Comparison of ENCODE assay signal across 9 mouse cellular contexts in genomic region chr2:154817788-154818187, GRCm38 (mm10). TPM values are rescaled to one million over a fixed set of nuclear protein-coding genes. Genes with fewer than 3 reads are reported as not detected.
DNase-seq lines count a peak whose midpoint lies in the region; ATAC-seq and TF ChIP-seq lines count a peak whose summit lies in the region.
"Had no signal": no experiment of that assay in that cellular context is flagged by ENCODE, and none has a peak within 500 bp of the region (broad histone marks: within the 10 kb centered on the region; RNA-seq: fewer than 3 reads in every experiment).

No protein-coding gene starts in this region.

- no peak for ATAC-seq in forebrain, embryonic 13.5 days
- ATAC-seq in forebrain, embryonic 11.5 days (replicated peaks; ENCODE audit: low FRiP score): no peak
- peak; percentile 36; the same call in 1 of the 2 replicates for ATAC-seq in forebrain, postnatal 0 days
- no peak for ATAC-seq in midbrain, embryonic 13.5 days

- H3K27me3 ChIP-seq in forebrain, embryonic 13.5 days: no peaks in the 10 kb centered on the region
- no peaks in the 10 kb centered on the region for H3K27me3 ChIP-seq in forebrain, embryonic 11.5 days (ENCODE audit: control insufficient read depth, insufficient read depth, low read length)
- no peaks in the 10 kb centered on the region for H3K27me3 ChIP-seq in forebrain, postnatal 0 days (ENCODE audit: insufficient read depth, low read length)
- H3K27me3 ChIP-seq in midbrain, embryonic 13.5 days: no peaks in the 10 kb centered on the region
- H3K27me3 ChIP-seq: hindbrain, embryonic 15.5 days had no signal

- TF ChIP-seq CTCF in forebrain, postnatal 0 days (IDR thresholded peaks at IDR 0.05; ENCODE audit: low read depth): peak; percentile 73

- H3K4me3 ChIP-seq in forebrain, embryonic 13.5 days: no peak overlapping the region
- no peak overlapping the region for H3K4me3 ChIP-seq in forebrain, embryonic 11.5 days (ENCODE audit: low read depth, low read length)
- no peak overlapping the region for H3K4me3 ChIP-seq in forebrain, postnatal 0 days (ENCODE audit: low read depth, low read length)
- H3K4me3 ChIP-seq in midbrain, embryonic 13.5 days (replicated peaks): no peak overlapping the region
- H3K4me3 ChIP-seq: hindbrain, embryonic 15.5 days had no signal

- 0 out of 2 replicates have a peak overlapping the region, but pooled peaks have one; percentile 25 for H3K27ac ChIP-seq in forebrain, embryonic 13.5 days
- no peak overlapping the region for H3K27ac ChIP-seq in forebrain, embryonic 11.5 days (ENCODE audit: low read depth, low read length)
- H3K27ac ChIP-seq in forebrain, postnatal 0 days (ENCODE audit: low read depth, low read length): no peak overlapping the region
- peak overlapping the region; percentile 58 for H3K27ac ChIP-seq in midbrain, embryonic 13.5 days

- no peak overlapping the region for H3K9ac ChIP-seq in forebrain, embryonic 13.5 days
- H3K9ac ChIP-seq in forebrain, embryonic 11.5 days (ENCODE audit: low read length): no peak overlapping the region
- H3K9ac ChIP-seq in forebrain, postnatal 0 days: no peak overlapping the region
- no peak overlapping the region for H3K9ac ChIP-seq in midbrain, embryonic 13.5 days (replicated peaks)
- H3K9ac ChIP-seq: hindbrain, embryonic 15.5 days had no signal

- no peaks in the 10 kb centered on the region for H3K36me3 ChIP-seq in forebrain, embryonic 13.5 days (ENCODE audit: poor library complexity, severe bottlenecking)
- no peaks in the 10 kb centered on the region for H3K36me3 ChIP-seq in forebrain, embryonic 11.5 days (ENCODE audit: control insufficient read depth, insufficient read depth, low read length)
- H3K36me3 ChIP-seq in forebrain, postnatal 0 days (ENCODE audit: insufficient read depth): no peaks in the 10 kb centered on the region
- no peaks in the 10 kb centered on the region for H3K36me3 ChIP-seq in midbrain, embryonic 13.5 days
- H3K36me3 ChIP-seq: hindbrain, embryonic 15.5 days had no signal

- DNase-seq in forebrain, embryonic 11.5 days (ENCODE audit: low spot score): no peak
- DNase-seq in urinary bladder, postnatal 14 days (ENCODE audit: low spot score): peak; percentile 40
- DNase-seq in urinary bladder, adult 2 months (ENCODE audit: low spot score): no peak
- peak; percentile 59 for DNase-seq in forebrain, postnatal 0 days
- peak; percentile 37 to 71 for DNase-seq in layer of hippocampus, postnatal 14 days (ENCODE audit: low spot score in 2 of 2)
- DNase-seq in thymus, postnatal 4 days: peak; percentile 64

- no peak overlapping the region for H3K4me2 ChIP-seq in forebrain, embryonic 13.5 days
- H3K4me2 ChIP-seq in forebrain, embryonic 11.5 days (ENCODE audit: low read depth, low read length, severe bottlenecking): no peak overlapping the region
- H3K4me2 ChIP-seq in forebrain, postnatal 0 days (ENCODE audit: low read depth): no peak overlapping the region
- no peak overlapping the region for H3K4me2 ChIP-seq in midbrain, embryonic 13.5 days (replicated peaks)
- H3K4me2 ChIP-seq: hindbrain, embryonic 15.5 days had no signal

- WGBS in forebrain, embryonic 13.5 days: 31% methylated on average over 1 of the region's 1 CpGs
- WGBS in forebrain, embryonic 11.5 days: 39% methylated on average over 1 of the region's 1 CpGs
- 22% methylated on average over 1 of the region's 1 CpGs for WGBS in forebrain, postnatal 0 days
- 38% methylated on average over 1 of the region's 1 CpGs for WGBS in midbrain, embryonic 13.5 days

- H3K9me3 ChIP-seq in forebrain, embryonic 13.5 days (replicated peaks): no peaks in the 10 kb centered on the region
- H3K9me3 ChIP-seq in forebrain, embryonic 11.5 days (ENCODE audit: control insufficient read depth, low read length): no peaks in the 10 kb centered on the region
- H3K9me3 ChIP-seq in forebrain, postnatal 0 days (ENCODE audit: low read length): no peaks in the 10 kb centered on the region
- H3K9me3 ChIP-seq in midbrain, embryonic 13.5 days: no peaks in the 10 kb centered on the region
- H3K9me3 ChIP-seq: hindbrain, embryonic 15.5 days had no signal

- peaks cover 28% of the 10 kb centered on the region for H3K4me1 ChIP-seq in forebrain, embryonic 13.5 days
- H3K4me1 ChIP-seq in forebrain, embryonic 11.5 days (replicated peaks; ENCODE audit: control insufficient read depth, insufficient read depth, low read length): 0 out of 2 replicates have a peak, but pooled peaks cover 5% of the 10 kb centered on the region
- peaks cover 10% of the 10 kb centered on the region; the same call in 1 of the 2 replicates for H3K4me1 ChIP-seq in forebrain, postnatal 0 days (ENCODE audit: insufficient read depth)
- H3K4me1 ChIP-seq in midbrain, embryonic 13.5 days (replicated peaks): peaks cover 24% of the 10 kb centered on the region

RNA-seq across cellular contexts. Expression of gene a, which starts 26.6 kb away (rescaled TPM):
- polyA plus RNA-seq in forebrain, embryonic 13.5 days (2015; fragmentation: Nextera tagmentation; extraction: Ambion mirVana): 0.39 and 0.49 TPM in 2 replicates
- 0.69 and 1.0 TPM in 2 replicates for polyA plus RNA-seq in forebrain, embryonic 11.5 days (2014; fragmentation: Nextera tagmentation; extraction: Ambion mirVana)
- polyA plus RNA-seq in urinary bladder, adult 2 months (2012; rRNA removed): not detected in 2 replicates
- total RNA-seq in forebrain, postnatal 0 days (2014; rRNA removed): 0.90 and 2.5 TPM in 2 replicates
- polyA plus RNA-seq in forebrain, postnatal 0 days (2015; fragmentation: Nextera tagmentation; extraction: Ambion mirVana): 2.9 and 3.5 TPM in 2 replicates
- under 1 TPM in 1 of 2 experiments, not detected in 1; 0.78 TPM for total RNA-seq in layer of hippocampus, postnatal 14 days (2021)
- 1.2 and 1.5 TPM in 2 replicates for polyA plus RNA-seq in midbrain, embryonic 13.5 days (2015; fragmentation: Nextera tagmentation; extraction: Ambion mirVana)

RNA-seq across cellular contexts. Expression of gene Raly, which starts 26.9 kb away (rescaled TPM):
- 33.1 and 41.4 TPM in 2 replicates for polyA plus RNA-seq in forebrain, embryonic 13.5 days (2015; fragmentation: Nextera tagmentation; extraction: Ambion mirVana)
- 92.4 and 102 TPM in 2 replicates for polyA plus RNA-seq in forebrain, embryonic 11.5 days (2014; fragmentation: Nextera tagmentation; extraction: Ambion mirVana)
- polyA plus RNA-seq in urinary bladder, adult 2 months (2012; rRNA removed): 196 and 218 TPM in 2 replicates
- total RNA-seq in forebrain, postnatal 0 days (2014; rRNA removed): 174 and 222 TPM in 2 replicates
- polyA plus RNA-seq in forebrain, postnatal 0 days (2015; fragmentation: Nextera tagmentation; extraction: Ambion mirVana): 22.2 and 23.6 TPM in 2 replicates
- 10 to 100 TPM; 78.6 to 81.5 TPM for total RNA-seq in layer of hippocampus, postnatal 14 days (2021)
- polyA plus RNA-seq in midbrain, embryonic 13.5 days (2015; fragmentation: Nextera tagmentation; extraction: Ambion mirVana): 28.1 and 39.1 TPM in 2 replicates

RNA-seq across cellular contexts. Expression of gene Gm14214, which starts 48.0 kb away (rescaled TPM):
- not detected in 2 replicates for polyA plus RNA-seq in forebrain, embryonic 13.5 days (2015; fragmentation: Nextera tagmentation; extraction: Ambion mirVana)
- not detected in 2 replicates for polyA plus RNA-seq in forebrain, embryonic 11.5 days (2014; fragmentation: Nextera tagmentation; extraction: Ambion mirVana)
- polyA plus RNA-seq in urinary bladder, adult 2 months (2012; rRNA removed): not detected in 2 replicates
- total RNA-seq in forebrain, postnatal 0 days (2014; rRNA removed): not detected in 2 replicates
- not detected in 2 replicates for polyA plus RNA-seq in forebrain, postnatal 0 days (2015; fragmentation: Nextera tagmentation; extraction: Ambion mirVana)
- total RNA-seq in layer of hippocampus, postnatal 14 days (2021): not detected
- polyA plus RNA-seq in midbrain, embryonic 13.5 days (2015; fragmentation: Nextera tagmentation; extraction: Ambion mirVana): not detected in 2 replicates
- polyA plus RNA-seq: hindbrain, embryonic 15.5 days had no signal

Comparison
In these comparisons a context has a peak if more than half of its experiments do, and no peak if none do; other contexts are left out.
1. H3K27ac ChIP-seq: peak in forebrain, embryonic 13.5 days (single experiment) and midbrain, embryonic 13.5 days (single experiment); none in forebrain, embryonic 11.5 days (single experiment) and forebrain, postnatal 0 days (single experiment).
2. DNase-seq: peak in urinary bladder, postnatal 14 days (single experiment), forebrain, postnatal 0 days (single experiment), layer of hippocampus, postnatal 14 days (2 of 2) and thymus, postnatal 4 days (single experiment); none in forebrain, embryonic 11.5 days (single experiment) and urinary bladder, adult 2 months (single experiment).